Mouse (Mus musculus) liver, adult 2 months (tissue): Measurements from ENCODE around the gene Rufy3. TPM values are rescaled to one million over a fixed set of nuclear protein-coding genes. Genes with fewer than 3 reads are reported as not detected.

Experiments used
- DNase-seq: peaks from one replicate; pipeline ENCODE4 v3.0.0-alpha.2; 2011; ENCODE audit warnings: low read depth, low spot score; ENCODE audit errors: extremely low read depth
- H3K27ac ChIP-seq: fragments of 200-500 bp; replicated peaks from 2 replicates; pipeline ENCODE4 v1.5.1; 2012; ENCODE audit warnings: low read depth, mild to moderate bottlenecking, control low read depth, inconsistent platforms, low read length; ENCODE audit not compliant: insufficient read depth
- H3K27me3 ChIP-seq: fragments of 200-500 bp; 2 replicates; pipeline ENCODE4 v1.6.1; 2012; ENCODE audit warnings: mild to moderate bottlenecking, moderate library complexity, low read length, inconsistent platforms; ENCODE audit not compliant: control insufficient read depth, insufficient read depth
- H3K36me3 ChIP-seq: fragments of 200-500 bp; 2 replicates; pipeline ENCODE4 v1.6.1; 2012; ENCODE audit warnings: low read length, inconsistent platforms; ENCODE audit not compliant: control insufficient read depth, insufficient read depth
- H3K4me1 ChIP-seq: fragments of 200-500 bp; 2 replicates; pipeline ENCODE4 v1.6.1; 2011; ENCODE audit warnings: low read length; ENCODE audit not compliant: control insufficient read depth, insufficient read depth
- H3K4me3 ChIP-seq: fragments of 200-500 bp; 2 replicates; pipeline ENCODE4 v1.5.1; 2011; ENCODE audit warnings: low read depth, mild to moderate bottlenecking, control low read depth, low read length, moderate library complexity; ENCODE audit not compliant: insufficient read depth
- H3K79me2 ChIP-seq: fragments of 200-500 bp; 2 replicates; pipeline ENCODE4 v1.6.1; 2012; ENCODE audit warnings: inconsistent platforms, mild to moderate bottlenecking, low read length, moderate library complexity; ENCODE audit not compliant: control insufficient read depth, insufficient read depth
- H3K9ac ChIP-seq: fragments of 200-500 bp; 2 replicates; pipeline ENCODE4 v1.6.1; 2012; ENCODE audit warnings: low read depth, mild to moderate bottlenecking, control low read depth, inconsistent platforms, low read length
- CTCF ChIP-seq: fragments of 200-500 bp; IDR thresholded peaks from 2 replicates; pipeline ENCODE4 v1.5.1; 2011; ENCODE audit warnings: low read depth, low read length, control low read depth
- POLR2A ChIP-seq: fragments of 200-500 bp; IDR thresholded peaks from 2 replicates; pipeline ENCODE4 v1.6.1; 2011; ENCODE audit warnings: low read length, control low read depth; ENCODE audit not compliant: insufficient read depth; ENCODE audit errors: extremely low read depth
- WGBS: fragments of 180-500 bp; shearing (Covaris S2); methylation state at CpG from one replicate; pipeline ENCODE4 v1.1.7; 2018; 5-methylcytosine and 5-hydroxymethylcytosine counted together
- polyA plus RNA-seq: library from polyadenylated mRNA; depleted of rRNA; stranded (reverse); fragments of >200 nt; gene quantifications from 2 replicates; pipeline ENCODE4 v1.2.3, GENCODE M21; 2012
- total RNA-seq: library from RNA; depleted of rRNA; stranded (reverse); fragments of >200 nt; gene quantifications from 2 replicates; pipeline ENCODE4 v1.2.3, GENCODE M21; 2014

Rufy3 gene
- total and polyA plus RNA-seq, 2 experiments: 9.7 to 31.6 TPM

GRCm38 (mm10) chr5:88602030-88602429 lies 37.2 kb downstream of the Rufy3 start:
- Histone ChIP-seq H3K9ac (no peak overlapping the region), H3K36me3 (no peaks in the 10 kb centered on the region; the same call in none of the 2 replicates), H3K79me2 (peaks cover 37% of the 10 kb centered on the region), H3K4me3 (no peak overlapping the region), H3K4me1 (peaks cover 20% of the 10 kb centered on the region), H3K27ac (peak overlapping the region; percentile 24; the same call in 1 of the 2 replicates), H3K27me3 (no peaks in the 10 kb centered on the region)
- DNase-seq: peak; percentile 81
- WGBS: 21% methylated on average over 2 of the region's 2 CpGs
- TF ChIP-seq POLR2A (no peak), CTCF (no peak)

GRCm38 (mm10) chr5:88602713-88603112 lies 37.9 kb downstream of the Rufy3 start:
- WGBS: 46% methylated on average over 3 of the region's 3 CpGs

GRCm38 (mm10) chr5:88604046-88604445 lies 39.2 kb downstream of the Rufy3 start:
- H3K79me2 ChIP-seq: peaks cover 24% of the 10 kb centered on the region
- no peaks in the 10 kb centered on the region; the same call in none of the 2 replicates for H3K36me3 ChIP-seq
- TF ChIP-seq CTCF (no peak), POLR2A (no peak)
- WGBS: 90% methylated on average over 3 of the region's 3 CpGs
- H3K9ac ChIP-seq: no peak overlapping the region
- H3K4me1 ChIP-seq: peaks cover 17% of the 10 kb centered on the region
- H3K4me3 ChIP-seq: no peak overlapping the region
- H3K27ac ChIP-seq: no peak overlapping the region
- DNase-seq: no peak
- no peaks in the 10 kb centered on the region for H3K27me3 ChIP-seq

More at GRCm38 (mm10) chr5:88602713-88603112, 37.9 kb downstream of the Rufy3 start:
- no peak overlapping the region for H3K9ac ChIP-seq
- peaks cover 31% of the 10 kb centered on the region for H3K79me2 ChIP-seq
- H3K27me3 ChIP-seq: no peaks in the 10 kb centered on the region
- no peak overlapping the region for H3K4me3 ChIP-seq
- H3K27ac ChIP-seq: no peak overlapping the region; the same call in 1 of the 2 replicates
- TF ChIP-seq POLR2A (no peak), CTCF (no peak)
- H3K36me3 ChIP-seq: no peaks in the 10 kb centered on the region; the same call in none of the 2 replicates
- no peak for DNase-seq
- H3K4me1 ChIP-seq: peaks cover 20% of the 10 kb centered on the region

- Histone ChIP-seq H3K27me3 (no peaks in the 10 kb centered on the region), H3K79me2 (peaks cover 21% of the 10 kb centered on the region), H3K9ac (no peak overlapping the region), H3K4me1 (peaks cover 14% of the 10 kb centered on the region), H3K36me3 (no peaks in the 10 kb centered on the region; the same call in none of the 2 replicates), H3K4me3 (no peak overlapping the region), H3K27ac (no peak overlapping the region)
- TF ChIP-seq POLR2A (no peak), CTCF (no peak)
- DNase-seq: no peak
- WGBS: 96% methylated on average over 7 of the region's 7 CpGs
These were observed 40.0 kb downstream of the Rufy3 start for GRCm38 (mm10) chr5:88604641-88605358.

- TF ChIP-seq CTCF: no peak
- no peak for TF ChIP-seq POLR2A
- Histone ChIP-seq H3K4me3 (no peak overlapping the region), H3K9ac (no peak overlapping the region), H3K36me3 (peaks cover 32% of the 10 kb centered on the region), H3K27me3 (no peaks in the 10 kb centered on the region), H3K27ac (no peak overlapping the region), H3K79me2 (peaks cover 4% of the 10 kb centered on the region; the same call in 1 of the 2 replicates), H3K4me1 (no peaks in the 10 kb centered on the region)
- DNase-seq: no peak
- 100% methylated on average over 1 of the region's 1 CpGs for WGBS
These were observed 49.3 kb downstream of the Rufy3 start for GRCm38 (mm10) chr5:88614129-88614528.

- 76% methylated on average over 4 of the region's 4 CpGs for WGBS
These were observed 52.1 kb downstream of the Rufy3 start for GRCm38 (mm10) chr5:88616988-88617387.

More at GRCm38 (mm10) chr5:88616988-88617387, 52.1 kb downstream of the Rufy3 start:
- Histone ChIP-seq H3K36me3 (peaks cover 43% of the 10 kb centered on the region), H3K9ac (no peak overlapping the region), H3K4me3 (no peak overlapping the region), H3K79me2 (peaks cover 4% of the 10 kb centered on the region; the same call in 1 of the 2 replicates), H3K4me1 (no peaks in the 10 kb centered on the region), H3K27ac (no peak overlapping the region), H3K27me3 (no peaks in the 10 kb centered on the region)
- DNase-seq: no peak
- TF ChIP-seq POLR2A (no peak), CTCF (no peak)
